Mouse (Mus musculus) embryonic fibroblast, embryonic 13.5 days (primary cell): ENCODE data around the gene Mgat1. TPM values are rescaled to one million over a fixed set of nuclear protein-coding genes. Genes with fewer than 3 reads are reported as not detected.
"Not testable (repeated sequence)": the region's sequence is repeated elsewhere in the genome, so short reads cannot be mapped to it uniquely, and the experiment has no call there.

Experiments used
- H3K27ac ChIP-seq: 2 replicates; pipeline ENCODE4 v1.5.1; 2012; ENCODE audit warnings: low read length, control low read depth, inconsistent platforms; ENCODE audit not compliant: insufficient read depth
- H3K4me1 ChIP-seq: 2 replicates; pipeline ENCODE4 v1.6.1; 2011; ENCODE audit warnings: low read length; ENCODE audit not compliant: control insufficient read depth, insufficient read depth
- H3K4me3 ChIP-seq: 2 replicates; pipeline ENCODE4 v1.5.1; 2011; ENCODE audit warnings: mild to moderate bottlenecking, control low read depth, low read length; ENCODE audit not compliant: insufficient read depth
- CTCF ChIP-seq: IDR thresholded peaks from 2 replicates; pipeline ENCODE4 v1.5.1; 2011; ENCODE audit warnings: mild to moderate bottlenecking, control low read depth, low read length, moderate library complexity, borderline replicate concordance; ENCODE audit not compliant: insufficient read depth
- POLR2A ChIP-seq: IDR thresholded peaks from 2 replicates; pipeline ENCODE4 v1.6.1; 2011; ENCODE audit warnings: low read depth, mild to moderate bottlenecking, control low read depth, low read length, moderate library complexity
- polyA plus RNA-seq: library from polyadenylated mRNA; stranded (reverse); fragments of >200 nt; gene quantifications from 2 replicates; pipeline ENCODE4 v1.2.4, GENCODE M21; 2011; ENCODE audit warnings: low read depth; ENCODE audit not compliant: missing spikeins, insufficient read length

Mgat1 gene
- polyA plus RNA-seq, 1 experiment: 79.0 TPM

DNA sequence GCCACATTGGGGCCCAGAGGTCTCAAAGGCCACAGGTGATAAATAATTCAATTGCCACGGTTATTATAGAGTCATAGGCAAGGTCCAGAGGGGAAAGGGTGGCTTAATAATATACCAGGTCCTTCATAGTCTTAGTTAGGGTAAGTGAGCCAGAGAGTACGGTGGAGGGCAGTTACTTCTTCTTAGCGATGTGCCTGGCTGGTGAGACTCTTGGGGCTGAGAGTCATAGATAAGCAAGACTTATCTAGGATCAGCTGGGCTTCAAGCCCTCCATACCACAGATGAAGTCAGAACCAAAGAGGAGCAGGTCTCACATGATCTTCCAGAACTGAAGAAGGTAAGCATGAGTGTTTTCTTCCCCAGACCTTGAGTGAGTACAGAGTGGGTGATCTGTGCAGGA lies 34.2 kb downstream of the Mgat1 start, which contains the start of gene Olfr1393:
Gene Olfr1393, plus strand, starts transcription at position 83 of the 400 bp plus-strand sequence.
- Histone ChIP-seq H3K4me1 (no peaks in the 10 kb centered on the region), H3K4me3 (no peak within 1 kb of the TSS), H3K27ac (no peak within 1 kb of the TSS)
- TF ChIP-seq POLR2A: no peak
- TF ChIP-seq CTCF: no peak

DNA sequence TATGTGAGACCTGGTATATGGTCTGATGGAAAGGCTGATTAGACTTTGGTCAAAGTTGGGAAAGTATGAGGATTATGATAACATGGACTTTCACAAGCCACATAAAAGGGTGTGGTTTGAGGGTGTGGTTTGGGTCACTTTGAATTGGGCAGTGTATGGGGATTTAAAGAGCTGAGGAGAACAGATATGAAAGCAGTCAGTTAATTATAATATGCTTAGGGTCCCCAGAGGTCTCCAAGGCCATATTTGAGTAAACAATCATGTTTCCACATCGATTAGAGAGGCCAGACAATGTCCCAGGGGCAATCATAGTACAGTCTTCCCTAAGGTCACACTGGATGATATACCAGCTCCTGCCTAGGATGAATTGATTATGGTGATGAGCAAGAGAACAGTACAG lies 41.0 kb downstream of the Mgat1 start, which contains the start of gene Olfr1392:
Gene Olfr1392, plus strand, starts transcription at position 301 of the 400 bp plus-strand sequence.
- H3K27ac ChIP-seq, H3K4me1 ChIP-seq, H3K4me3 ChIP-seq: not testable (repeated sequence)

DNA sequence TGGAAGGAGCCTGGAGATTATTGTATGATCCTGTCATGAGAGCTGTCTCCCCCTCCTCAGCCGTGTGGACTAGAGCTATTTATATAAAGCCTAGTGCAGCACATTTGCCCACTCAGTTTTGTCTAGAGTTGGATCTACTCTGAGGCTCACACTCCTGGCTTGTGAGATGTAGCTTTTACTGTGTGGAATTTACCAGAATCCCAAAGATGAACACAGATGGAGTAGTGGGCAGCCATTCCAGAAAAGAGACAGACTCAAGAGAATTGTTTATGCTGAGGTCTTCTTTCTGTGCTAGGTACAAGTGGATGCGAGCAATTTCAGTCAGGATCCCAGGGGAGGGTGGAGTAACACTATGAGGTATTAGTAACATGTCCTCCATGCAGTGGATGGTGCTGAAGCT lies 43.3 kb downstream of the Mgat1 start:
- no peaks in the 10 kb centered on the region for H3K4me1 ChIP-seq
- no peak overlapping the region for H3K4me3 ChIP-seq
- TF ChIP-seq CTCF (no peak), POLR2A (no peak)
- H3K27ac ChIP-seq: no peak overlapping the region

DNA sequence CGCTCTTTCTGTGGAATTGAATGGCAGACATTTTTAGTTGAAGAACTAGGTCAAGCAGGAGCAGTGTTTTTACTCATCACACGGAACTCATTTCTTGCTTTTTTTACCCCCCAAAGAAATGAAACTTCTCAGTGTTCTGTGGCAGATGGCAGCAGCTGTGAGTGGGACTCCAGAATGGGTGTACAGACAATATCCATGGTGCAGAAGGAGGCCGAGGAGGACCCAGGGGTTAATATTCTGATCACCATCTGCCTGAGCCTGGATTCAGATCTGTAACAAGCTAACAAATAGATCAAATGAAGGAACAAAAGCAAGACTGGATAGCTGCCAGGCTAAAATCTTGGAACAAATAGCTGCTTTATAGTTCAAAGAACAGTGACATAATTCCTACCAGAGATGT lies 48.8 kb downstream of the Mgat1 start:
- Histone ChIP-seq H3K27ac (no peak overlapping the region), H3K4me3 (no peak overlapping the region), H3K4me1 (no peaks in the 10 kb centered on the region)
- TF ChIP-seq POLR2A (no peak), CTCF (no peak)

DNA sequence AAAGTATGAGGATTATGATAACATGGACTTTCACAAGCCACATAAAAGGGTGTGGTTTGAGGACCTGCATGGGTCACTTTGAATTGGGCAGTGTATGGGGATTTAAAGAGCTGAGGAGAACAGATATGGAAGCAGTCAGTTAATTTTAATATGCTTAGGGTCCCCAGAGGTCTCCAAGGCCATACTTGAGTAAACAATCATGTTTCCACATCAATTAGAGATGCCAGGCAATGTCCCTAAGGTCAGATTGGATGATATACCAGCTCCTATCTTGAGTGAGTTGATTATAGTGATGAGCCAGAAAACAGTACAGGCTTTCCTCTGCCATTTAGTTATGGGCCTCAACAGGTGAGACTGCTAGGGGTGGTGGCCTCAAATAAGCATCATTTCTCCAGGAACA lies 60.5 kb downstream of the Mgat1 start, which contains the start of gene Olfr10:
Gene Olfr10, plus strand, starts transcription at position 301 of the 400 bp plus-strand sequence.
- H3K4me1 ChIP-seq: no peaks in the 10 kb centered on the region
- no peak for TF ChIP-seq POLR2A
- TF ChIP-seq CTCF: no peak
- no peak within 1 kb of the TSS for H3K27ac ChIP-seq
- H3K4me3 ChIP-seq: no peak within 1 kb of the TSS

DNA sequence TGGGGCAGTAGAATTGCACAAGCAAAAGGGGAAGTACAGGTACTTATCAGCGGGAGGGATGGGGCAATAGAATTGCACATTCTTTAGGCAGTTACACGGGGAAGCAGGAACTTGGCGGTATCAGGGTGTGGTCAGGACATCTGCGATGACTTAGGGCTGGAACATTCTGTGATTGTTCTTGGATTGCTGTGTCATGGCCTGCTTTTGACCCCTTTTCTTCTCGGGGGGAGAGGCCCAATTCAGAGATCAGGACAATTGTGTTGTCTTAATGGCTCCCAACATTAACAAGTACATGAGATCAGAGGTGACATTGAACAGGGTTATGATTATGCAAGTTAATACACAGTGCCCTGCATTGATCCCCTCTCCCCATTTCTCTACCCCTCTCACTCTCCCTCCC lies 64.6 kb downstream of the Mgat1 start:
- H3K27ac ChIP-seq, H3K4me1 ChIP-seq, H3K4me3 ChIP-seq: not testable (repeated sequence)

Other genes starting within 250 kb of the Mgat1 start
- gene 9930111J21Rik2, start 192.9 kb upstream of the Mgat1 start, polyA plus RNA-seq: 2.4 and 6.0 TPM in 2 replicates
- gene Tgtp2, start 180.0 kb upstream of the Mgat1 start, polyA plus RNA-seq: 6.4 and 6.5 TPM in 2 replicates
- gene Ifi47, start 167.6 kb upstream of the Mgat1 start, polyA plus RNA-seq: 4.8 and 7.6 TPM in 2 replicates
- not detected in 2 replicates for gene Olfr1396, start 129.3 kb upstream of the Mgat1 start, polyA plus RNA-seq
- gene Olfr1395, start 101.9 kb upstream of the Mgat1 start, polyA plus RNA-seq: not detected in 2 replicates
- gene Olfr1394, start 89.8 kb upstream of the Mgat1 start, polyA plus RNA-seq: not detected in 2 replicates
- gene Btnl9, start 57.0 kb upstream of the Mgat1 start, polyA plus RNA-seq: not detected in 2 replicates
- 48.0 and 66.0 TPM in 2 replicates for gene Zfp62, start 40.9 kb upstream of the Mgat1 start, polyA plus RNA-seq
- gene Olfr1393, start 34.1 kb downstream of the Mgat1 start, polyA plus RNA-seq: 0.23 TPM in 1 of 2 replicates, not detected in the other
- not detected in 2 replicates for gene Olfr1392, start 41.1 kb downstream of the Mgat1 start, polyA plus RNA-seq
- gene Olfr10, start 60.5 kb downstream of the Mgat1 start, polyA plus RNA-seq: not detected in 2 replicates
- not detected in 2 replicates for gene Olfr1391, start 78.6 kb downstream of the Mgat1 start, polyA plus RNA-seq
- not detected in 2 replicates for gene Olfr1390, start 91.0 kb downstream of the Mgat1 start, polyA plus RNA-seq
- gene Olfr1389, start 178.9 kb downstream of the Mgat1 start, polyA plus RNA-seq: not detected in 2 replicates
- gene Olfr1388, start 192.4 kb downstream of the Mgat1 start, polyA plus RNA-seq: not detected in 2 replicates
- not detected in 2 replicates for gene Olfr1387, start 211.2 kb downstream of the Mgat1 start, polyA plus RNA-seq
- gene Olfr1386, start 220.9 kb downstream of the Mgat1 start, polyA plus RNA-seq: not detected in 2 replicates
- not detected in 2 replicates for gene Olfr1385, start 244.9 kb downstream of the Mgat1 start, polyA plus RNA-seq